Mouse (Mus musculus): ENCODE measurements around the gene Dpp8. TPM values are rescaled to one million over a fixed set of nuclear protein-coding genes. Genes with fewer than 3 reads are reported as not detected.

The Dpp8 gene
- polyA plus RNA-seq, 1 experiment from 2014 or later: 39.3 TPM

GRCm38 (mm10) chr9:65016241-65016977, 15.8 kb upstream of the Dpp8 start:
- 0 out of 2 replicates have a peak overlapping the region, but pooled peaks have one; percentile 0 for H3K4me2 ChIP-seq
- peaks cover 3% of the 10 kb centered on the region; the same call in 1 of the 2 replicates for H3K36me3 ChIP-seq
- peaks cover 58% of the 10 kb centered on the region for H3K4me1 ChIP-seq (replicated peaks)
- no peak for ATAC-seq (ENCODE audit: low FRiP score)
- H3K27me3 ChIP-seq: no peaks in the 10 kb centered on the region
- H3K9ac ChIP-seq: peak overlapping the region; percentile 58; the same call in 1 of the 2 replicates
- H3K9me3 ChIP-seq: no peaks in the 10 kb centered on the region
- WGBS: 59% methylated on average over 4 of the region's 4 CpGs
- peak overlapping the region; percentile 66 for H3K27ac ChIP-seq
- H3K4me3 ChIP-seq: no peak overlapping the region

- no peaks in the 10 kb centered on the region for H3K27me3 ChIP-seq
- H3K4me3 ChIP-seq: no peak overlapping the region
- ATAC-seq (ENCODE audit: low FRiP score): no peak
- 75% methylated on average over 16 of the region's 16 CpGs for WGBS
- H3K9ac ChIP-seq: peak overlapping the region; percentile 58
- peak overlapping the region; percentile 66 for H3K27ac ChIP-seq
- H3K36me3 ChIP-seq: peaks cover 3% of the 10 kb centered on the region; the same call in 1 of the 2 replicates
- no peaks in the 10 kb centered on the region for H3K9me3 ChIP-seq
- H3K4me1 ChIP-seq (replicated peaks): peaks cover 62% of the 10 kb centered on the region
- H3K4me2 ChIP-seq: 0 out of 2 replicates have a peak overlapping the region, but pooled peaks have one; percentile 0
Measured at GRCm38 (mm10) chr9:65016978-65017827, 15.0 kb upstream of the Dpp8 start.

GRCm38 (mm10) chr9:65017896-65018295, 14.3 kb upstream of the Dpp8 start:
- WGBS: 92% methylated on average over 4 of the region's 4 CpGs
- H3K4me1 ChIP-seq (replicated peaks): peaks cover 69% of the 10 kb centered on the region
- H3K9ac ChIP-seq: no peak overlapping the region
- H3K27ac ChIP-seq: no peak overlapping the region
- no peaks in the 10 kb centered on the region for H3K9me3 ChIP-seq
- no peak overlapping the region for H3K4me3 ChIP-seq
- H3K36me3 ChIP-seq: peaks cover 3% of the 10 kb centered on the region; the same call in 1 of the 2 replicates
- no peak for ATAC-seq (ENCODE audit: low FRiP score)
- H3K27me3 ChIP-seq: no peaks in the 10 kb centered on the region
- peak overlapping the region; percentile 70 for H3K4me2 ChIP-seq

GRCm38 (mm10) chr9:65018588-65019121, 13.6 kb upstream of the Dpp8 start:
- peaks cover 70% of the 10 kb centered on the region for H3K4me1 ChIP-seq (replicated peaks)
- H3K9ac ChIP-seq: peak overlapping the region; percentile 31; the same call in 1 of the 2 replicates

GRCm38 (mm10) chr9:65019146-65019545, 13.1 kb upstream of the Dpp8 start:
- WGBS: 46% methylated on average over 3 of the region's 3 CpGs
- H3K9ac ChIP-seq: peak overlapping the region; percentile 99
- H3K27me3 ChIP-seq: no peaks in the 10 kb centered on the region
- peak overlapping the region; percentile 70 for H3K4me2 ChIP-seq
- H3K27ac ChIP-seq: no peak overlapping the region
- ATAC-seq (ENCODE audit: low FRiP score): no peak
- peaks cover 3% of the 10 kb centered on the region; the same call in 1 of the 2 replicates for H3K36me3 ChIP-seq
- H3K4me3 ChIP-seq: peak overlapping the region; percentile 98
- H3K9me3 ChIP-seq: no peaks in the 10 kb centered on the region
- peaks cover 70% of the 10 kb centered on the region for H3K4me1 ChIP-seq (replicated peaks)

More at GRCm38 (mm10) chr9:65018588-65019121, 13.6 kb upstream of the Dpp8 start:
- H3K36me3 ChIP-seq: peaks cover 3% of the 10 kb centered on the region; the same call in 1 of the 2 replicates
- no peaks in the 10 kb centered on the region for H3K9me3 ChIP-seq
- H3K27me3 ChIP-seq: no peaks in the 10 kb centered on the region
- peak overlapping the region; percentile 98; the same call in 1 of the 2 replicates for H3K4me3 ChIP-seq
- no peak overlapping the region for H3K27ac ChIP-seq
- ATAC-seq (ENCODE audit: low FRiP score): no peak
- WGBS: 73% methylated on average over 3 of the region's 3 CpGs
- H3K4me2 ChIP-seq: peak overlapping the region; percentile 70

GRCm38 (mm10) chr9:65020128-65020527, 12.1 kb upstream of the Dpp8 start:
- Histone ChIP-seq H3K9ac (peak overlapping the region; percentile 99; the same call in 1 of the 2 replicates), H3K36me3 (peaks cover 2% of the 10 kb centered on the region; the same call in 1 of the 2 replicates), H3K4me1 (replicated peaks) (peaks cover 68% of the 10 kb centered on the region), H3K4me3 (peak overlapping the region; percentile 98), H3K27me3 (no peaks in the 10 kb centered on the region), H3K27ac (no peak overlapping the region), H3K4me2 (peak overlapping the region; percentile 70), H3K9me3 (no peaks in the 10 kb centered on the region)
- ATAC-seq (ENCODE audit: low FRiP score): no peak
- WGBS: 77% methylated on average over 4 of the region's 4 CpGs

- Histone ChIP-seq H3K4me1 (replicated peaks) (peaks cover 57% of the 10 kb centered on the region), H3K36me3 (no peaks in the 10 kb centered on the region), H3K27ac (peak within 1 kb of the TSS; percentile 96), H3K4me2 (peak within 1 kb of the TSS; percentile 70), H3K9ac (peak within 1 kb of the TSS; percentile 99), H3K9me3 (no peaks in the 10 kb centered on the region), H3K27me3 (no peaks in the 10 kb centered on the region), H3K4me3 (peak within 1 kb of the TSS; percentile 98)
- WGBS: under 1% methylated on average over 81 of the region's 81 CpGs
- peak; percentile 94 for ATAC-seq (ENCODE audit: low FRiP score)
Measured at GRCm38 (mm10) chr9:65020991-65021886, 11.0 kb upstream of the Dpp8 start, which contains the start of gene Hacd3. Gene Hacd3, minus strand, starts transcription at chr9:65021693.

- peak overlapping the region; percentile 98 for H3K4me3 ChIP-seq
- H3K9me3 ChIP-seq: no peaks in the 10 kb centered on the region
- H3K9ac ChIP-seq: peak overlapping the region; percentile 99
- H3K27ac ChIP-seq: peak overlapping the region; percentile 96
- WGBS: 21% methylated on average over 9 of the region's 9 CpGs
- H3K4me1 ChIP-seq (replicated peaks): peaks cover 49% of the 10 kb centered on the region
- peak overlapping the region; percentile 70 for H3K4me2 ChIP-seq
- no peaks in the 10 kb centered on the region for H3K27me3 ChIP-seq
- no peak for ATAC-seq (ENCODE audit: low FRiP score)
- H3K36me3 ChIP-seq: no peaks in the 10 kb centered on the region
Measured at GRCm38 (mm10) chr9:65021887-65022579, 10.2 kb upstream of the Dpp8 start.

- no peak overlapping the region for H3K4me2 ChIP-seq
- peak overlapping the region; percentile 96; the same call in 1 of the 2 replicates for H3K27ac ChIP-seq
- H3K27me3 ChIP-seq: no peaks in the 10 kb centered on the region
- H3K4me3 ChIP-seq: no peak overlapping the region
- 74% methylated on average over 4 of the region's 4 CpGs for WGBS
- H3K4me1 ChIP-seq (replicated peaks): peaks cover 43% of the 10 kb centered on the region
- no peaks in the 10 kb centered on the region for H3K9me3 ChIP-seq
- H3K36me3 ChIP-seq: no peaks in the 10 kb centered on the region
- no peak overlapping the region for H3K9ac ChIP-seq
- ATAC-seq (ENCODE audit: low FRiP score): no peak
Measured at GRCm38 (mm10) chr9:65022580-65023135, 9.6 kb upstream of the Dpp8 start.

GRCm38 (mm10) chr9:65023447-65023846, 8.8 kb upstream of the Dpp8 start:
- no peaks in the 10 kb centered on the region for H3K9me3 ChIP-seq
- no peak overlapping the region for H3K27ac ChIP-seq
- no peaks in the 10 kb centered on the region for H3K27me3 ChIP-seq
- no peak for ATAC-seq (ENCODE audit: low FRiP score)
- H3K4me2 ChIP-seq: no peak overlapping the region
- WGBS: 96% methylated on average over 3 of the region's 3 CpGs
- H3K36me3 ChIP-seq: no peaks in the 10 kb centered on the region
- no peak overlapping the region for H3K9ac ChIP-seq
- no peak overlapping the region for H3K4me3 ChIP-seq
- H3K4me1 ChIP-seq (replicated peaks): peaks cover 35% of the 10 kb centered on the region

Data from hindbrain, embryonic 13.5 days (tissue).